Mouse (Mus musculus) B cell, adult 67 days (primary cell): ENCODE measurements around the gene Ccp110. TPM values are rescaled to one million over a fixed set of nuclear protein-coding genes. Genes with fewer than 3 reads are reported as not detected.

Experiments used
- total RNA-seq, 2 experiments: library from RNA; stranded (reverse); gene quantifications; 4 replicates each; pipeline ENCODE4 v1.2.4; 2023

Gene Ccp110
- total RNA-seq: 10 to 100 TPM; 10.2 to 10.5 TPM

GRCm38 (mm10) chr7:118712228-118713173 is at the start of gene Ccp110:
Gene Ccp110, plus strand, starts transcription at chr7:118712552.

GRCm38 (mm10) chr7:118705101-118705961 is 7.0 kb upstream of the Ccp110 start, which contains the start of gene Gde1:
Gene Gde1, minus strand, starts transcription at chr7:118705778.

GRCm38 (mm10) chr7:118739975-118740531 is 27.7 kb downstream of the Ccp110 start, which contains the start of gene Vps35l:
Gene Vps35l, plus strand, starts transcription at chr7:118740226.

Other genes with a start within 250 kb of the Ccp110 start
- gene Itpripl2, start 220.6 kb upstream of the Ccp110 start, total RNA-seq: under 1 TPM; 0.39 to 0.61 TPM
- 10 to 100 TPM; 10.6 to 15.9 TPM for gene Coq7, start 179.2 kb upstream of the Ccp110 start, total RNA-seq
- gene Tmc7, start 127.8 kb upstream of the Ccp110 start, total RNA-seq: under 1 TPM; 0.64 to 0.83 TPM
- gene Tmc5, start 115.3 kb upstream of the Ccp110 start, total RNA-seq: not detected
- 10 to 100 TPM; 32.3 to 36.3 TPM for gene Gde1, start 6.8 kb upstream of the Ccp110 start, total RNA-seq
- gene Vps35l, start 27.7 kb downstream of the Ccp110 start, total RNA-seq: 10 to 100 TPM; 68.5 to 72.0 TPM
- 1 to 10 TPM; 1.3 to 1.5 TPM for gene Iqck, start 143.2 kb downstream of the Ccp110 start, total RNA-seq
- gene Knop1, start 143.7 kb downstream of the Ccp110 start, total RNA-seq: 10 to 100 TPM; 15.5 to 17.5 TPM